Mouse (Mus musculus) spleen, adult 18-20 months (tissue): Measurements from ENCODE around the gene Col6a6.

Experiments used
- DNase-seq, 2 experiments: peaks; one replicate each; pipeline ENCODE4 v3.0.0; 2022; ENCODE audit warnings: mixed read lengths in 2 of 2

Gene Col6a6

DNA sequence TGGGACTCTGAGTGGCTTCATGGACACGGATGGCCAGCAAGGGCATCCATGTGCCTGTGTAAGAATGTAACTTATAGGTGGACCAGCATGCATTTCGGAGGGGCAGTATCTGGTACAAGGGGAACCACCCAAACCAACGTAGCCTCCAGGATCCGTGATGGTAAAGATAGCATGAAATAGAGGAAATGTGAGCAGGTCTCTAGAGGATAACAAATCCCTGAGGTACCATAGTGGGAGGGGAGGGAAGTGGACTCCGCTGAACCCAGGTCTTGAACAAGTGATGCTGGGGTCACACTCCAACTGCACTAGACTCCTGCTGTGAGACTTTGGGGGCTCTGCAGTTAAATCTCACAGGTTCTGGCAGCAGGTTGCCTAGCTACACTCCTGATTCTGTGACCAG is 27.7 kb downstream of the Col6a6 start:
- DNase-seq = no peak

DNA sequence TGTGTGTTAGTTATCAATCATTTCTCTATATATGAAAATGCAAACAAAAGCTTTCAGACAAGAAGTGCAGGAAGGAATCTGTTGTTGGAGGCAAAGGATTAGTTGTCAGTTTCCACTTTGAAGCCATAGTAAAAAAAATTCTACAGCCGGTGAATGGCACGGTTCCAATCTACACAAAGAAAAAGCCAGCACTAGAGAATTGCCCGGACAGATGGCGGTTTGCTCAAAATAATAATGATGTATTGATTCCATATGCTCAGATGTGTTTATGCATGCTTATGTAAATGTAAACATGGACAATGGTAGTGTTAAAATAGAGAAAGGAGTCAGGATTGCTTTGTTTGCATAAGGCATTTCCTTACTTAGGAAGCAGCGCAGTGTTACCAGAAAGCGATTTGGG is 31.8 kb downstream of the Col6a6 start:
- DNase-seq = no peak

DNA sequence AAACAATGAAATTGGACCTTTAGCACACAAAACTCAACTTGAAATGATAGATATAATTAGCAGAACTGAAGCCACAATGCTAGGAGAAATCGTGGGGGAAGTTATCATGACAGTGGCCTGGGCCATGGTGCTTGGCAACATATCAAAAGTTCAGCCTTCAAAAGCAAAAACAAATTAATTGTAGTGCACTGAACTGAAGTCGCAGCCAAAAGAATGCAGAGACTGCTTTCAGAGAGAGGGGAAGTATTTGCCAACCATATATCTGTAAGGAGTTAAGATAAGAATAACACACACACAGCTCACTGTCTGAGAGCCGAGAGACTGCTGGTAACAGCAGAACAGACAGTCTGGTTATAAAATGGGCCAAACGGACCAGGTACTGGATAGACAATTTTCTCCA is 33.0 kb downstream of the Col6a6 start:
- DNase-seq = no peak

DNA sequence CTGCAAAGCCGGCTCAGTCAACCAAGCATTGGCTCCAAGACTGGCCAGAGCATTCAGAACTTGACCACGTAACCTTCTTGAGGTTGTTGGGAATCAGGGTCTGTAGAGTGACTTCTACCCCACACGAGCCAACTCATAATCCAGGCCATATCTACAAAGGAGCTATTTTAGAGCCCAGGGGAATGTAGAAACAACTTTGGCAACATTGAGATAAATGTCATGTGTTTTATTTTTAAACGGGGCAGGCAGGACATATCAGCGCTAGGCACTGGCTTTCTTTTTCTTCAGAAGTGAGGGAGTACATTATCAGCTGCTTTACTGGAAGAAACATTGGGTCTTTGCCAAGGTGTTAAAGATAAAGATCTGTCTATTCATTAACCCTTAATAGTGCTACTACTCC is 36.1 kb downstream of the Col6a6 start:
- no peak for DNase-seq

DNA sequence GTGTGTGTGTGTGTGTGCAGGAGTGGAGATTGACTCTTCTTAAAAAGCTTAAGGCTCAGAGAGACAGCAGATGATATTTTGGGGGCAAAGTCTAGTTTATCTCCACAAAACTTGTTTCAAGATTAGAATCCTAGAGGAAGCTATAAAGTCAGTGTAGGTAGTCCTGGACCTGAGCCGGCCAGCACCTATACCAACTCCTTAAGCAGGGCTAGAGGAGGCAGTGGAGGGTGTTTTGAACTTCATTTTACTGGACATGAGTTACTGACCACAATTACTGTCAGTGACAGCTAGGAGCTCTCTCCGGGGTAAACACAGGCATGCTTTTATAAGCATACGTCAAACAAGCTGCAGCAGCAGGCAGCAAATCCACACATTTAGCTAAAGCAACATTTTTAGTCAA is 39.8 kb downstream of the Col6a6 start:
- no peak for DNase-seq

DNA sequence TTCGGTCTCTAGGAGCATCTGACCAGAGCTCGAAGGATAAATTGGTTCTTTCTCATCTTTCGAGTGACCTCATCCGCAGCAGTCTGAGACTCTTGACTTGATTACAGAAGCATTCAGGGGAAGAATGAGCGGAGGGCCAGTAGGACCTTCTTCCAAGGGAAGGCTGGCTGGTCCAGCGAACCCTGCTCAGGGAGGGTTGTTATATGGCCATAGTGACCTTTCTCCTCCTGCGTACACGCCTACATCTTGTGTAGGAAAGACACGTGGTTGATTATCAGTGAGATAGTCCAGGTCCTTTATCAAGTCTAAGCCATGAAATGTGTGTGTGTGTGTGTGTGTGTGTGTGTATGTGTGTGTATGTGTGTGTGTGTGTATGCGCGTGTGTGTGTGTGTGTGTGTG is 40.2 kb downstream of the Col6a6 start:
- no peak for DNase-seq

DNA sequence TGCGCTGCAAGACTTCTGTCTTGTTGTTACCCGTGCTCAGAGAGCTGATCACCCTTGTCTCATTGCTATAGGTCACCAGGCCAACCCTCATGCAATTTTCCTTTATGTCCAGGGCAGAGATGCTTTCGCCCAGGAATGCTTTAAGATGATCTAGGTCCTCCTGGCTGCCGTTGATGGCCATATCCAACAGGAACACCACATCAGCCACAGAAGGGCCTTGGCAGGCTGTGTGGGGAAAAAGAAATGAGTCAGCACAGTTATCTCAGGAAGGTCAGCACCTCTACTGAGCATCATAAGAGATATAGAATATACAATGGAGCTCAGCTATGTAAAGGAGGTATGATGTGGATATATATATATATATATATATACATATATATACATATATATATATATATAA is 43.9 kb downstream of the Col6a6 start:
- no peak for DNase-seq

DNA sequence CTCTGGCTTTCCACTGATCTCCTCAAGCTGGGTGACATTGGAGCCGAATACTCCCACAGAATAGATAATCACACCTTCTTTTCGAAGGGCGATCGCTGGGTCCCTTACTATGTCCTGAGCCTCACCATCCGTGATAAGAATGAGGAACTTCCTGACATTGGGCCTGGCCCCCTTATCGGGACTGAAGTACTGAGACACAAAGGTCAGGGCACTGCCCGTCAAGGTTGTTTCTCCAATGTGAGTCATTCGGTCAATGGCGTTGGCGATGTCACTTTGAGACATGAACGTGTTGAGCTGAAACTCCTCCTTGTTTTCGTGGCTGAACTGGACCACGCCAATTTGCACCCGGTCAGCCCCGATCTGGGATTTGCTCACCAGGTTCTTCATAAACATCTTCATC is 47.3 kb downstream of the Col6a6 start:
- no peak for DNase-seq

DNA sequence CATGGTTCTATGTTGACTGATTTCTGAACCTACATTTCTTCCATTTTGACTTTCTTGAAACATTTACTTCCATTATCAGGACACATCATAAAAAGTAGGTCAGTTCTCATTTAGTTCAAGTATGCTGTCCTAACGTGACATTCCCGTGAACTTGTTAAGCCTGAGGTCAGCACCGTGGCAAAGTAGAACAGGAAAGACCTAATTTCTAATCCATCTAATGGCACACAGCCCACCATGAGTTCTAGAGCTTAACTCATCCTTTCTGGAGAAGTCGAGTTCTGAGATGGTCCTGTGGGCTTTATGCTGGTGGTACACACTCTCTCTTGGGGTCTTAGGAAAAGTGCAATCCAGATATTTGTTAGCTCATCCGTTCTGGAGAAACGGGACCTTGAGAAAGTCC is 49.2 kb downstream of the Col6a6 start:
- DNase-seq = no peak

DNA sequence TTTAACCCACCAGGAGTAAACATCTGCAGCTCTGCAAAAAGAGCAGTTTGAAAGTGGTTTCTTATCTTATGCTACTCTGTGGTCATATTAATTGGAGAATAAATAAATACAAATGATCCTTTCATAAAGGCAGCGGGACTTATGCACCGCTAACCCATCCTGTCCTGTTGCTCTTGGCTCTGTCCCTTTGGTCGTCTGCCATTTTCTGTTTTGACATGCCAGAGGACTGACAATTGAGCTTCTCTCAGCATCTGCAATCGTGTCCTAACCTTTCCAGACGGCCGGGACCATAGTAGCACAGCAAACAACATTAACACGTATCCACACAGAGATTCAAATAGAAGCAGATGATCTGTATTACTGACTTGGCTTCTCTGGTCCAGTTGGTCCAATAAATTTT is 53.1 kb downstream of the Col6a6 start:
- DNase-seq = no peak

DNA sequence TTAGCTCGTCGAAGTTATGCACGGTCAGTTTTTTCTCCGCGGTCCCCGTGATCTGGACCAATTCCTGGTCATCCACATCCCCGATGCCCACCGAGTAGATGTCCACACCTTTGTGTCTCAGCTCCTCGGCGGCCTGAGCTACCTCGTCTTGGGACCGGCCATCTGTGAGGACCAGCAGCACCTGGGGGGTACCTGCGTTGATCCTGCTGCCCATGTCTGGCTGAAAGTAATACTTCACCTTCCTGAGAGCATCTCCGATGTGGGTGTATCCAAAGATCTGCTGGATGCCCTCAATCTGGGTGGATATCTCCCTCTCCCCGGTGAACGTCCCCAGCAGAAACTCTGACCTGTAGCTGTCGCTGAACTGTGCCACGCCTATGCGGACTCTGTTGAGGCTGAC is 53.6 kb downstream of the Col6a6 start:
- DNase-seq = no peak

DNA sequence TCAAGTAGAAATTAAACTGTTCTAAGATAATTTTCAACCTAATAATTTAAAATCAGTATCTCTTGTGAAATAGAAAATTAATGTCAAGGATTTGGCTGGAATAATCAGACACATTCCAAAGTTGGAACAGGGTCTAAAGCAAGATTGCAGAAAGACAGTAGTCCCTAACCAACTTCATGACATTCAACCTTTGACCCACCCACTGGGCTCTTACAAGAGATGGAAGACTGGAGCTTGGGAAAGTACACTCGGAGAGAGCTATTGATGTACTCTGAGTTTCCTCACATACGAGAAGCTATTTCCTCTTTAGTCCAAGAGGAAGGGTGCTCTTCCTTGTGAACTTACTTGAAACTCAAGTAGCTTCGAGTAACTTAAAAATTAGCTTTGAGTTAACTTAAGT is 56.6 kb downstream of the Col6a6 start:
- no peak for DNase-seq

DNA sequence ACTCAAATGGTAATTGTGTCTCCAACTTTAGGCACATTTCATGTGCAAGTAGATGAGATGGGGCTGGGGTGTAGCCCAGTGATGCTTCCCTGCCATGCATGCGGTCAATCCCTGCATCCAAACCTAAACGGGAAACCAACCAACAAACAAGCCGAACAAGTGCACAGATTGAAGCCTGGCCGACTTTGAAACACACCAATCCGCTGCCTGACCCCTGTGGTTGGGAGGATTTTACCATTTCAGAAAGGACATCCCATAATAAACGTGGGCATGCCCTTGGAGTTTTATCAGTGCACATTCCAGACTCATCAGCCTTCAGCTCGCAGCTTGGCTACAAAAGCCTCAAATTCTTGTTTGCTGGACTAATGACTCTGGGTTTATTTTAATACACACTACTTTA is 57.3 kb downstream of the Col6a6 start:
- DNase-seq = no peak

DNA sequence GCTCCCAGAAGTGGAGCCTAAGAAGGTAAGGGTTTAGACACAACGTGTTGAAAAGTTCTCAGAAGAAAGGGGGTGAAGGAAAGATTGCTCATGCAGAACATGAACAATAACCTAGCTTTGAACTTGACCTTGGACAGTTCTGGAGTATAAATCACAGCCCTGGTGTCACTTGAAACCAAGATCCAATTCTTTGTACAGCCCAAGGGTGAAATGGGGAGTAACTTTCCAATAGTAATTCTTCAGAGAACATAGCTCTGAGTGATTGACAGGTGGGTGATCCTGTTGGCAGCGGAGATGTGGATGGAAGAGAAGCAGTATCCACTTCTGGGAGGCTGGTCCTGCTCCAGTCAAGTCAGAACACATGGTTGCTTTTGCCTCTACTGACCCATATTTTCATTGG is 62.1 kb downstream of the Col6a6 start:
- DNase-seq = no peak

DNA sequence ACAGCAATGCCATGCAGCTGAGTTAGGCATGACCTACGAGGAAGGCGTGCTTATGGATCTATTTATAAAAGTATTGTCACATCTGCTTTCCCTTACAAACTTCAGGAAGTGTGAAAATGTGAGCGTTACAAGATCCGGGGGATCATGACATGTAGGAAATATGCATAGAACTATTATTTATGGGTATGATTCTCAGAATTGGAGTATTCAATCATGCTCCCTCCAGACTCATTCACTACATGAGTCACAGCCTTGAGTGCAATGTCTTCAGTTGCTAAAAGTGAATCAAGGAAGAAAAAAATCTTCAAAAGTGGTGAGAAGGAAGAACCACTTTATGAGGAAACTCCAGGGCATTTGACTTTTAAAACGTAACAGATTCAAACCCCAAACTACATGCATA is 63.3 kb downstream of the Col6a6 start:
- DNase-seq = no peak

DNA sequence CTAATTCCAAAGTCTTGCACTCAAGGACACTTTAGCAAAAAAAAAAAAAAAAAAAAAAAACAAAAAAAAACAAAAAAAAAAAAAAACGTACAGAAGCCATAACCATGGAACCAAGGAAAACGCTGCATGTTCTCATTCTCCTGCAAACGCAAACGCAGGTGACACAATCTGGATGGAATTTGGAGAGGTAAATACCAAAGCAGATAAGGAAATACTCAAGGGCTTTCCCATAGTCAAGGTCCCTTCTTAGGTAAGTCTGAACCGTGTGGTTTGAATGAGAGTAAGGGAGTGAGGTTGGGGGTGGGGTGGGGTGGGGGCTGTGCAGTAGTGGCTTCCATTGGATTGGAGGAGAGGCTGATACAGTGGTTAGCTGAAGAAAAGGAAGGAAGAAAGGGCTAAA is 63.8 kb downstream of the Col6a6 start:
- DNase-seq = no peak

DNA sequence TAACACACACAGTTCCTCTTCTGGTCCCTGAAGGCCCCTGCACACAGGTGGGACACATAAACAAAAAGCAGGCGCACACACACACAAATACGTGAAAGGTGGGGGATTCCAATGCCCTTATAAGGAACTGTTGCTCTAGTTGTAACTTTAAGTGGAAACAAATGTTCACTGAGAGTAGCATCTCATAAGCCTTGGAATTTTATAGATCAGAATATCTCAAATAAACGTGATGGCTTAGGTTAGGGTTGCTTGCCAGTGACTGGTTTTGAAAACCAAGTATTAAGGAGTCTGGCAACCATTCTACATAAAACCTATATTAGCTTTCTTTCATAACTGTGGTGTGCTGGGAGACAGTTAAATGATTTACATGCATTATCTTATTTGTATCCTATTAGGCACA is 64.3 kb downstream of the Col6a6 start:
- DNase-seq = no peak

DNA sequence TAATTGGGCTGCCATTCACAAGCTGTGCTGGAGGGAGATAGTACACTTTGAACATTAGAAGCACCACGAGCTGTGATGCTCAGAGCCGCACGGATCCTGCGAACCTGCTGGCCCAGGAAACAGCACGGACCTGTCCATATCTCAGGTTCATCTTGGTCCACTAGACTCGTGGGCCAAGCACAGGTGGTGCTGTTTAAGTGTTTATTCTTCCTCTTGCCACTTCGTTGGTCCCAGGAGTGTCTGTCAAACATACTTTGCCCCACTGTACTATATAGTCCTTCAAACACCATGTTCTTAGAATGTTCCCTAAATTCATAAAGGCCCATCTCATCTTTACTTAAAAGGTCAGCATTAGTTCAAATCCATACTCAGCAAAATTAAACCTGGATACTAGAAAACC is 65.7 kb downstream of the Col6a6 start:
- no peak for DNase-seq

DNA sequence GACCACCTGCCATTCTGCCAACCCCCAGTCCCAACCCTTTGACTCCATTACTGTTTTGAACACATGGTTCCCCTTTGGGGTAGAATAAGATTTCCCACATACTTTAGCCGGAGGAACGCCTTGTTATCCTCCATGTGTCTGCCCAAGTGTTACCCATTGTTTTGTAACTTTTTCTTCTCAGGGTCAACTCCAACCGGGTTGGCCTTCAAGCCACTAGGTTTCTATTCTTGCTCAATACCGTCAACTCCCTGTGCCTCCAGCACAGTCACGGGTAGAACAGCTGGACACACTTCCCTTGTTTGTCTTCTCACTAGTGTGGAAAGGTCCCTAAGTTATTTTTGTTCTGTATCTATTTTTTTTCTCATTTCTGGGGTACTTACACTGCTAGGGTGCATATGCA is 69.1 kb downstream of the Col6a6 start:
- DNase-seq = no peak

DNA sequence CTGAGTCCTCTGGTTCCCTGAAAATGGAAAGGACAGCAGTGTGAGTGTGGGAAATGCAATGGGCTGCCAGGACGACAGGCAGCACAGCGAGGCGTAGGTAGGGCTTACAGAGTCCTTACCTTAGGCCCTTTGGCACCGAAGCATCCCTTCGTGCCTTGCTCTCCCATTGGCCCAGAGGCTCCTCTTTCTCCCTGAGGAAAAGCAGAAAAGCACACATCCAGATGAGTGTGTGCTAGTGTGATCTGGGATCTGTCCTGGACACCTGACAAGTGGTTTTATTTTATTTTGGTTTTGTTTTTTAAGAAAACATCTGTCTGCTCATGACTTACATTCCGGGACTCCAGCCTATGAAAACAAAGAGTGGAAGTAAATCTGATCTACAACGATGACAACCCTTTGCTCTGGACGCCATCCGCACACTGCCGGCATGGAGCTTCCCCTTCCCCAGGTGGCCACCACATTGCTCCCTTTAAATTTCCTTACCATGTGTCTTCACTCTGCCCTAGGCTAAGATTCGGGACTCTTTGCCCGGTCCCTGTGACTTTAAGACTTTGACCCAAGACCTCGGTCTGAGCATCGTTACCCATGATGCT is 69.7 kb downstream of the Col6a6 start:
- DNase-seq = no peak

DNA sequence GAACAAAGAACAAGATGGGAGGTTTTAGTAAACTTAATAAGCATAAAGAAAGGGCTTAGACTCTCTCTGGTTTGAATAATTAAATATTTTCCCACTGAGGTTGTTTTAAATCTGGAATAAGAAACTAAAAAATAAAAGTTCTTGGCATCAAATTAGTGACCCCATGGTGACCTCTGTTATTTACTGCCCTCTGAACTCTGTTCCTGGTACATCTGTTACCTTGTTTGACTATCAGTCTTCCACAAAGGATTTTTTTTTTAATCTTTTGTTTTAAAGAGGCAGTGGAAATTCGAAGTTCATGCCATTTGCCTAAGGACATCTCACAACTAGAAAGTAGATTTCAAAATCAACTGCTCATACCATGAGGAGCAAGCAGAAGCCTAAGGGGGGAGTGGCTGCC is 73.7 kb downstream of the Col6a6 start:
- no peak for DNase-seq

DNA sequence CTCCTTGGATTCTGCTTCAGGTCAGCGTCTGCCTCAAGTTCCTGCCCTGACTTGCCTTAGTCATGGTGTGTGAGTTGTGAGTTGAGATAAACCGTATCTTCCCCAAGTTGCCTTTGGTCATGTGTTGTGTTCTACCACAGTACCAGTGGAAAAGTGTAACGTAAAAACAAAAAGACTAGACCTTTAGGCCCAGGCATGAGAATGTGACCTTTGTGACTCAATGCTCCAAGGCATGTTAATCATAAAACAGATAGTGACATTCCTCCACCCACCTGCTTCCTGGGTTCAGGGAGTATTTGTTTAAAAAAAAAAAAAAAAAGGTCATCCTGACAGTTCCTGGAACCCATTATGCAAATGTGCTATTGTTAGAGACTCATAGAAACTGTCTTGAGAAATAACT is 82.1 kb downstream of the Col6a6 start:
- no peak for DNase-seq

DNA sequence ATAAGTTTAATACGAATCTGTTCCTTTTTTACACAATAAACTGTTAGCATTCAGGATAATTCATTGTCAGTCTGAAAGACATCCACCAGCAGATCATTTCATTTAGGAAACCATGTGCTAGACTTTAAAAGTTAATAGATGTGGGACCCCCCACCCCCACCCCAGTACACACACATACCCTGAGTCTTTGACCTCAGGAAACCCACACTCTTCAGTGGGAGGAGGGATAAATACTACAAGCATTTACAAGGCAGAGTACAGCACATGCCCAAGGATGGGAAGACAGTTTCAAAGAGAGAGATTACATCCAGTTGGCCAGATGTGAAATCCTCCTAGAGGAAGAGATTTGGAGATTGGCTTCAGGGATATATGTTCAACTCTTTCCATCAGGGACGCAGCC is 87.5 kb downstream of the Col6a6 start:
- DNase-seq = no peak

DNA sequence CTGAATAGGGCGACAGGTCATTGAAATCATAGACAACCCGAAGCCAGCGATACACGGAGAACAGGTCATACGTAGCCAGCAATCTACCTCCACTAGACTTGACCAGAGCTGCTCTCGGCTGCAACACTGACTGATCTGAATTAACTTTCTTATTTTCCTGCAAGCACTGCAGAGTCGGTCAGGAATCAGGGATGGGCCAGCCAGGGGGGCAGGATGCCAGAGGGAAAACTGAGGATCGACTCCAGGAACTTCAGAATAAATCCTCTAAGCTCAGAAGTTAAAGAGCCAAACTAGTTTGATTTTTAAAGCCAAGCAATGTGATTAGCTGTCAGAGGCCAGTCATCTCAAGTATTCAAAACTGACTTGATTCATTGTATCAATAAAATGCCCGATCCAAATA is 88.5 kb downstream of the Col6a6 start:
- no peak for DNase-seq

DNA sequence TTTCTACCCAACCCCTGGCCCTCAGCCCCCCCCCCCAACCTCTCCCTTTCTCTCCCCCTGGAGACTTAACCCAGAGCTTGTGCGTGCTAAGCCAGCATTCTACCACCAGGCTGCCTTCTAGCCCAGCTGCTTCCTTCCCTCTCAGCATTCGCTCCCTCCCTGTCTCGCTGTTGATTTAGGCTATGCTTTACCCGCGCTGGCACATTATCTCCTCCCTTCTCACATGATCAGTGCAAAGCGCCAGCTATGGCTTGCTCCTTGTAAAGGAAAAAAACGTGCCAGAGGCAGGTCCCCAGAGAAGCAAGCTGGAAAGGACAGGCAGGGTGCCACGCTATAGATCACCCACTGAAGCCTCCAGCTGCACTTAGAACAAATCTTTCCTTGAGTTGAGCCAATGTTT is 90.5 kb downstream of the Col6a6 start:
- DNase-seq = no peak

DNA sequence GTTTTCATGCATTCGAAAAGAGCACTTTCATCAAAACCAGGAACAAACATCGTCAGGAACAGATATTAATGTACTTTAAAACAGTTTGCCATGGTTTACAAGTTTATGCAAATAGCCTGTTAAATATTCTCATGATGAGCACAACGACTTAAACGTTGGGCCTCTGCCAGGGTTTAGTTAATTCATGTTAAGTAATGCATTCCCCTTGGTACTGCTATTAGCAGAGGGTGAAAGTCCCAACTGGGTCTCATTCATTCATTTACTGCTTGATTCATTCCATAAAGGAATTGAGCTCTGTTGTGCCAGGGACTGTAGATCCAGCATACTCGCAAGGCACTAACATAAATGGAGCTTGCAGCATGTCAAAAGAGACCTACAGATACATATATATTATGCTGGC is 92.8 kb downstream of the Col6a6 start:
- no peak for DNase-seq
